Mouse (Mus musculus): ENCODE measurements around the gene Notch1. TPM values are rescaled to one million over a fixed set of nuclear protein-coding genes. Genes with fewer than 3 reads are reported as not detected.

Gene Notch1
- polyA plus RNA-seq, 1 experiment from 2014 or later = 2.1 TPM

- ATAC-seq (no peak), DNase-seq (no peak)
- 65% methylated on average over 4 of the region's 4 CpGs for WGBS (ENCODE audit: insufficient replicate concordance)
- no peaks in the 10 kb centered on the region for H3K27me3 ChIP-seq (ENCODE audit: insufficient read depth, low read length)
- H3K36me3 ChIP-seq (replicated peaks; ENCODE audit: insufficient read depth, low read length) = peaks cover 74% of the 10 kb centered on the region
- TF ChIP-seq EP300 (IDR thresholded peaks at IDR 0.05; ENCODE audit: low read depth) (no peak), CTCF (IDR thresholded peaks at IDR 0.05; ENCODE audit: low read depth) (no peak)
- no peak overlapping the region for H3K9ac ChIP-seq (replicated peaks)
- H3K4me1 ChIP-seq (ENCODE audit: insufficient read depth) = peaks cover 10% of the 10 kb centered on the region
- H3K9me3 ChIP-seq (ENCODE audit: low read length) = no peaks in the 10 kb centered on the region
- no peak overlapping the region for H3K4me2 ChIP-seq (ENCODE audit: low read depth, low read length)
- peak overlapping the region; percentile 45 for H3K27ac ChIP-seq (ENCODE audit: low read depth)
- no peak overlapping the region for H3K4me3 ChIP-seq (ENCODE audit: low read depth, low read length)
Observed at GRCm38 (mm10) chr2:26437221-26437620, 79.2 kb downstream of the Notch1 start.

- peak overlapping the region; percentile 27; the same call in 1 of the 2 replicates for H3K4me2 ChIP-seq (ENCODE audit: low read depth, low read length)
- peak overlapping the region; percentile 69 for H3K27ac ChIP-seq (ENCODE audit: low read depth)
- TF ChIP-seq CTCF (IDR thresholded peaks at IDR 0.05; ENCODE audit: low read depth) (no peak), EP300 (IDR thresholded peaks at IDR 0.05; ENCODE audit: low read depth) (no peak)
- peak; percentile 42 for DNase-seq
- peaks cover 10% of the 10 kb centered on the region for H3K4me1 ChIP-seq (ENCODE audit: insufficient read depth)
- 67% methylated on average over 7 of the region's 7 CpGs for WGBS (ENCODE audit: insufficient replicate concordance)
- no peaks in the 10 kb centered on the region for H3K27me3 ChIP-seq (ENCODE audit: insufficient read depth, low read length)
- H3K4me3 ChIP-seq (ENCODE audit: low read depth, low read length) = no peak overlapping the region
- no peaks in the 10 kb centered on the region for H3K9me3 ChIP-seq (ENCODE audit: low read length)
- peak overlapping the region; percentile 46; the same call in 1 of the 2 replicates for H3K9ac ChIP-seq (replicated peaks)
- peaks cover 69% of the 10 kb centered on the region for H3K36me3 ChIP-seq (replicated peaks; ENCODE audit: insufficient read depth, low read length)
- peak; percentile 87 for ATAC-seq
Observed at GRCm38 (mm10) chr2:26434791-26435572, 81.5 kb downstream of the Notch1 start.

GRCm38 (mm10) chr2:26429851-26430250 is 86.6 kb downstream of the Notch1 start:
- no peaks in the 10 kb centered on the region for H3K27me3 ChIP-seq (ENCODE audit: insufficient read depth, low read length)
- no peak overlapping the region for H3K4me2 ChIP-seq (ENCODE audit: low read depth, low read length)
- TF ChIP-seq EP300 (IDR thresholded peaks at IDR 0.05; ENCODE audit: low read depth) (0 out of 2 replicates have a peak, but pooled peaks have one; percentile 20), CTCF (IDR thresholded peaks at IDR 0.05; ENCODE audit: low read depth) (peak; percentile 43)
- H3K36me3 ChIP-seq (replicated peaks; ENCODE audit: insufficient read depth, low read length) = peaks cover 76% of the 10 kb centered on the region
- DNase-seq (peak; percentile 44), ATAC-seq (peak; percentile 91)
- H3K9ac ChIP-seq (replicated peaks) = no peak overlapping the region
- H3K9me3 ChIP-seq (ENCODE audit: low read length) = no peaks in the 10 kb centered on the region
- no peak overlapping the region for H3K27ac ChIP-seq (ENCODE audit: low read depth)
- H3K4me1 ChIP-seq (ENCODE audit: insufficient read depth) = no peaks in the 10 kb centered on the region
- 78% methylated on average over 5 of the region's 5 CpGs for WGBS (ENCODE audit: insufficient replicate concordance)
- no peak overlapping the region for H3K4me3 ChIP-seq (ENCODE audit: low read depth, low read length)

- no peak for DNase-seq
- no peak overlapping the region for H3K9ac ChIP-seq (replicated peaks)
- H3K4me1 ChIP-seq (ENCODE audit: insufficient read depth) = no peaks in the 10 kb centered on the region
- H3K9me3 ChIP-seq (ENCODE audit: low read length) = no peaks in the 10 kb centered on the region
- TF ChIP-seq EP300 (IDR thresholded peaks at IDR 0.05; ENCODE audit: low read depth) (no peak), CTCF (IDR thresholded peaks at IDR 0.05; ENCODE audit: low read depth) (no peak)
- ATAC-seq = no peak
- H3K4me3 ChIP-seq (ENCODE audit: low read depth, low read length) = no peak overlapping the region
- no peak overlapping the region for H3K4me2 ChIP-seq (ENCODE audit: low read depth, low read length)
- peaks cover 89% of the 10 kb centered on the region for H3K36me3 ChIP-seq (replicated peaks; ENCODE audit: insufficient read depth, low read length)
- H3K27me3 ChIP-seq (ENCODE audit: insufficient read depth, low read length) = no peaks in the 10 kb centered on the region
- H3K27ac ChIP-seq (ENCODE audit: low read depth) = no peak overlapping the region
- 75% methylated on average over 2 of the region's 2 CpGs for WGBS (ENCODE audit: insufficient replicate concordance)
Observed at GRCm38 (mm10) chr2:26424541-26424940, 91.9 kb downstream of the Notch1 start.

- Histone ChIP-seq H3K27me3 (ENCODE audit: insufficient read depth, low read length) (no peaks in the 10 kb centered on the region), H3K4me3 (ENCODE audit: low read depth, low read length) (no peak overlapping the region), H3K4me2 (ENCODE audit: low read depth, low read length) (no peak overlapping the region), H3K9ac (replicated peaks) (no peak overlapping the region), H3K36me3 (replicated peaks; ENCODE audit: insufficient read depth, low read length) (peaks cover 83% of the 10 kb centered on the region), H3K27ac (ENCODE audit: low read depth) (no peak overlapping the region), H3K4me1 (ENCODE audit: insufficient read depth) (no peaks in the 10 kb centered on the region), H3K9me3 (ENCODE audit: low read length) (no peaks in the 10 kb centered on the region)
- TF ChIP-seq CTCF (IDR thresholded peaks at IDR 0.05; ENCODE audit: low read depth) (no peak), EP300 (IDR thresholded peaks at IDR 0.05; ENCODE audit: low read depth) (no peak)
- 75% methylated on average over 1 of the region's 1 CpGs for WGBS (ENCODE audit: insufficient replicate concordance)
- DNase-seq (no peak), ATAC-seq (no peak)
Observed at GRCm38 (mm10) chr2:26423086-26423485, 93.4 kb downstream of the Notch1 start.

GRCm38 (mm10) chr2:26421969-26422368 is 94.5 kb downstream of the Notch1 start:
- H3K4me1 ChIP-seq (ENCODE audit: insufficient read depth) = peaks cover 3% of the 10 kb centered on the region; the same call in 1 of the 2 replicates
- H3K9me3 ChIP-seq (ENCODE audit: low read length) = no peaks in the 10 kb centered on the region
- no peak overlapping the region for H3K27ac ChIP-seq (ENCODE audit: low read depth)
- TF ChIP-seq CTCF (IDR thresholded peaks at IDR 0.05; ENCODE audit: low read depth) (no peak), EP300 (IDR thresholded peaks at IDR 0.05; ENCODE audit: low read depth) (no peak)
- ATAC-seq (no peak), DNase-seq (no peak)
- no peak overlapping the region for H3K9ac ChIP-seq (replicated peaks)
- no peak overlapping the region for H3K4me3 ChIP-seq (ENCODE audit: low read depth, low read length)
- no peak overlapping the region for H3K4me2 ChIP-seq (ENCODE audit: low read depth, low read length)
- H3K27me3 ChIP-seq (ENCODE audit: insufficient read depth, low read length) = no peaks in the 10 kb centered on the region
- 90% methylated on average over 2 of the region's 2 CpGs for WGBS (ENCODE audit: insufficient replicate concordance)
- H3K36me3 ChIP-seq (replicated peaks; ENCODE audit: insufficient read depth, low read length) = peaks cover 82% of the 10 kb centered on the region

Measured in liver, postnatal 0 days (tissue).